Mouse (Mus musculus): ENCODE measurements around the gene Fosb.

Fosb gene

DNA sequence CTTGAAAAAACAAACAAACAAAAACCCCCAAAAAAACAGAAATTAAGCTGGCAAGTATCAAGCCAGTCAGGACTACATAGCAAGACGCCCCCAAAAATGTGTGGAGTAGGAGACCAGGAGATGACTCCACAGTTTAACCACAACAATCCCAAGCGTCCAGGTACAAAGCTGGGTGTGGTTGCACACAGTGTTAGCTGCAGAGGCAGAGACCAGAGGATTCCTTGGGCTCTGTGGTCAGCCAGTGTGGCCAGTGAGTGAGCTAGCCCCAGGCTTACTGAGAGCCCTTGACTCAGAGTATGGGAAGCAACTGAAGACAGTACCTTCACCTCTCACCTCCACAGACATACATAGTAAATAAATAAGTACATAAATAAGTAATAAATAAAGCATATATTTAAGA, 22.1 kb upstream of the Fosb start:
- peak; percentile 10 for DNase-seq (ENCODE audit: low read depth)

DNA sequence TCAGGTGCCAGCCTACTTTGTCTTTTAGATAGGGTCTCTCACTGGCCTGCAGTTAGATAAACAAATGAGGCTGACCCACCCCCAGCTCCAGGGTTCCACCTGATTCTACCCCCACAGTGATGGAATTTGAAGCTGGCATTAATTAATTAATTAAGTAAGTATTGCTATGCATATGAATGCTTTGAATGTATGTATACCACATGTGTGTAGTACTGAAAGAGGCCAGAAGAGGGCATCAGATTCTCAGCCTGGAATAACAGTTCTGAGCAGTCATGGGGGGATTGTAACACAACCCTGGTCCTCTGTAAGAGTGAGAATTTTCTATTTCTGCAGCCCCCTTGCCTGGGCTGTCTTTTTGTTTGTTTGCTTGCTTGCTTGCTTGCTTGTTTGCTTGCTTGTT, 18.6 kb upstream of the Fosb start:
- DNase-seq (ENCODE audit: low read depth): peak; percentile 41

DNA sequence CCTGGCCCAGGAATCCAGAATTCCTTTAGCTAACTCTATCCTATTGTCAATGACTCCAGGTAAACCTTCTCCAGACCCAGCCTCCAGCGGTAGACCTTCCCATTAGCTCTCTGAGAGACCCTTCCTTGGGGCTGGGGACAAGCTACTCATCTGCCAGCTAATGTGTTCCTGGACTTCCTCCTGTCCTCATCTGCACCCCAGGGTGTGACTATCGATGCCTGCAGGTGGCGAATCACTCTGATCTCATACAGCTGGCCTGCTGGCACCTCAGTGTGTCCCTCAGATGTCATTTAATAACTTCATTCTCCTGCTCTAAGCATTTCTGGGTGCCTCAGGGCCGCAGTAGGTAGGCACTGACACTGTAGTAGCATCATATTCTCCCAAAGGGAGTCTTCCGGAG, 17.9 kb upstream of the Fosb start:
- no peak for DNase-seq (ENCODE audit: low read depth)

DNA sequence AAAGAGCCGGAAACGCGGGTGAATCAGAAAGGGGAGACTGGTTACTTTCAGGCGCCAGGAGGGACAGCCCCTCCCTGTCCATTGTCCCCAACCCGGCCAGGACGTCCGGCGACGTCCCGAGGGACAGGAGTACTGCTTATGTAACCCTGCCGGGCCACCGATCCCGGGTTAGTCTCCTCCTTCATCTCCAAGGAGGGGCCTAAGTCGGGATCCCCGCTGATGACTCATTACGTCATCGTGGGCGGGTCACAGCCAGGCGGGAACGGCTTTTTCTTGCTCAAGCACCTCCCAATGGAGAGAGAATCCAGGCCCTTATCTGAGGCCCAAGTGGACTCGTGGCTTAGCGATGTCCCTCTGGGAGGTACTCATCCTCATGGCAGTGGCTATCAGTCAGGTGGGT, 17.3 kb upstream of the Fosb start:
- peak; percentile 94 for DNase-seq (ENCODE audit: low read depth)

DNA sequence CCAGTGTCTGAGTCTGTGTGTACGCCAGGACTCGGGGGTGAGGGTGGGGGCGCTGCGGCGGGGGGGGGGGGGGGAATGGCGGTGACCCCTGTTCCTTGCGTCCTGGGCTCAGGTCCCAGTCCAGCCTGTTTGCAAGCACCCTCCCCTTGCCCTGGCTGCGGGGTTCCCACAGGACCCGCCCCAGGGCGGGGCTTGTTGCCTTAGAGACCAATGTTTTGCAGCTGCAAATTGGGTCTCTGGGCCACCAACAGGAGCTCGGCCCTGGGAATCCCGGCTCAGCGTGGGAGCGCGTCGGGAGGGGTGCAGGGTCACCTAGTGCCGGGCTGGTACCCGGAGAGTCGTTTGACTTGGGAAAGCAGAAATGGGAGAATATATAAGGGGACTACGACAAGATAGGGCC, 16.5 kb upstream of the Fosb start:
- peak; percentile 81 for DNase-seq (ENCODE audit: low read depth)

DNA sequence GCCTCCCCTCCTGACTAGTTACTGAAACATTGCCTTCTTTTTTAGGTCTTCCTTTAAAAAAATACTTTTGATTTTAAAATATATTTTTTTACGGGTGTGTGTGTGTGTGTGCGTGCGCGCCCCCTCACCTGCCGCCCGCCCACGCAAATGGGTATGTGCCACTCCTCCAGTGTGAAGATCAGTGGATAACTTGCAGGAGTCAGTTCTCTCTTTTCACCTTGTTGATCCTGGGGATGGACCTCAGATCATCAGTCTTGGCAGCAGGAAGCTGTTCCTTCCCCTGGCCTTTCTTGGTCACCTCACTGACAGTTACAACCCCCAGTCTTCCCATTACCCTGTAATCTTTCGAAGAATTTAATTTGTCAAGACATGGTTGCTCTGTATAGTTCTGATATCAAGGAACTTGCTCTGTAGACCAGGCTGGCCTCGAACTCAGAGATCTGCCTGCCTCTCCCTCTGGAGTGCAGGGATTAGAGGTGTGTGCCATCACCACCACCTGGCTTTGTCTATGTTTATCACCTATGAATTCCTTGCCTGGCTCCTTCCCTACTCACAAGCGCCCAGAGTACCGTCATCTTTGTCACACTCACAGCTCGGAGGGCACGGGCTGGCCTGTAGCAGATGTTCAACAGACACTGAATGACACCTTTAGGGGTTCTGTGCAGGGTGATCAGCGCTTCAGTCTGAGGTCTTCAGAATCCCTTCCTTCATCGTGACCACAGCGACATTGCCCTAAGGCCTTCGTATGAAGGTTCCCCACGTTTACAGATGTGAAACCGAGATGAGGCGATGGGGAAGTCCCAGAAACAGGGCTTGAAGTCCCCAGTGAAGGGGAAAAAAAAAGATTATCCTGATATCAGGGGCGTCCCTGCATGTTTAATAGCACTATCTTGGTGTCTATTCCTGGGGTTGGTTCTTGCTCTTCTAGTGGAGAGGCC, 15.7 kb upstream of the Fosb start:
- DNase-seq (ENCODE audit: low read depth): no peak

DNA sequence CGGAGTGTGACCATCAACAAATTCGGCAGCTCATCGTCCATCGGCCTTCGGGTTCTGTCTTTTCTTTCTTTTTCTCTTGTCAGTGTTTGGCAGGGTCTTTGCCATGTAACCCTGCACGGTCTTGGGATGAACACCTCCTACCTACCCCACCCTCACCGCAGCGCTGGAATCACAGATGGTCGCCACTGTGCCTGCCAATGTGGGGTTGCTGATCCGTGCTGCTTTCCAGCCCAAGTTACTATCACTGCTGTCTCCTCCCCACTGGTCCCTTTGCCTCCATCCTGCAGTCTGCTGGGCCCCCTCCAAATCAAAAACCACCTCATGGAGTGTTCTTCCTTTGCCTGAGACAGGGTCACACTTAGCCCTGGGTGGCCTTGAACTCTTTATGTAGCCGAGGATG, 14.4 kb upstream of the Fosb start:
- DNase-seq (ENCODE audit: low read depth): no peak

DNA sequence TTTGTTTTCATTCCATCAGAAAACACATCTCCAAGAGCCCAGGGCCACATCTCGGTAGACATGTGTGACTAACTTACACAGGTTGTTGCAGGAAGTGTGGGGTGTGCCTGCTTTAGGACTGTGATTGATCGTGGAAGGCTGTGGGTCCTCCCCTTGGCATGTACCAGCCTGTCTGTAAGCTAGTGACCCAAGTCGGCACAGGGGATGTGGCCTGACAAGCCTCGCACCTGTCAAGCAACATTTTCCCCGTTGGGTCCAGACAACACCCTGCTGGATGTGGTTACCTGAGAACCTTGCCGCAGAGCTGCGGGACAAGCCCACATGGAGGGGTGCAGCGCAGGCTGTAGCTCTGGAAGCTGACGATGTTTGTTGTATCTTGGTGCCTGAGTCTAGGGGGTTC, 12.6 kb upstream of the Fosb start:
- no peak for DNase-seq (ENCODE audit: low read depth)

DNA sequence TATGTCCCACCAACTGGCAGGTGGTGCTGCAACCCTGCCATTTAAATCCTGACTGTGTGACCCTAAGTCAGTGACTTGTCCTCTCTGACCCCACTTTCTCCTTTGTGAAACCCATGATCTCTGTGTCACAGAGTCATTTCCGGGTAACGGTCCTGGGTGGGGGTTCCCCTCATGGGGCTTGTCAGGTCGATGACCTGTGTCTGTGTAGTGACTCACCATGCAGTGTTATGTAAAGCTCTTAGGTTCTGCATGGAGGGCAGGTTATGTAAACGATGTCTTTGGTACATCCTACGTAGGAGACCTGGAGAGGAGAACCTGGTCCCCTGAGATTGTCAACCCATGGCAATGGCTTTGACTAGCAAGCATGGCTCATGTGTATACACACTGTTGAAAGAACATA, 11.6 kb upstream of the Fosb start:
- no peak for DNase-seq (ENCODE audit: low read depth)

DNA sequence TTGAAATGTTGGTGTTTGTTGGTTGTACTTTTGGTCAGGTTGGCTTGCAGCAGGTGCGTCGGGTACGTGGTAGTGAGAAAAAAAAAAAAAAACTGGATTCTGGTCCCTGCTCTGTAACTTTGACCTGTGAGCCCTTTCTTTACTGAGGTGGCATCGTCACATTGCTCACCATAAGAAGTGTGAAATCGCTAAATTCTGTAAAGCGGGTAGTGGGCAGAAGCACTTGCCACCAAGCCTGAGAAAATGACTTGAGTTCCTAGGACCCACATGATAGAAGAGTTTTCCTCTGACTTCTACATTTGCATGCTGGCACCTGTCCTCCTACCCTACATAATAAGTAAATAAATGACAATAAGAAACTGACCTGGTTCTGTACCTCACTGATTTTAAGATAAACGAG, 10.8 kb upstream of the Fosb start:
- DNase-seq (ENCODE audit: low read depth): no peak

DNA sequence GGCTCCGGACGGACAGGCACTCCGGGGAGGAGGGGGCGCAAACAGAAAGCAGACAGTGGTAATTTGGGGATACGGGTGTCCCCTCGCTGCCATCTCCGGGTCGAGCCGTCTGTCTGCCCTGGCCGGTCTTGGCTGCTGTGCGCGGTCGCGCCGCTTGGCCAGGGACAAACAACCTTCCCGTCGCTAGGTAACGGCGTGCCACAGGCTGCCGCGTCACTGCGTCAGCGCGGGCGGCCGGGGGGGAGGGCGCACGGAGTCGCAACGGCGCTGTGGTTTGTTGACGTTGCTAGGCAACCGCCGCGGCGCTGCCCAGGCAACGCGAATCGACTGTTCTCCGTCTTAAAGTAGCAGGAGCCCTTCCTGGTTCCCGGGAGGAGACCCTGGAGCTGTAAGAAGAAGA, 10.1 kb upstream of the Fosb start:
- DNase-seq (ENCODE audit: low read depth): peak; percentile 98

DNA sequence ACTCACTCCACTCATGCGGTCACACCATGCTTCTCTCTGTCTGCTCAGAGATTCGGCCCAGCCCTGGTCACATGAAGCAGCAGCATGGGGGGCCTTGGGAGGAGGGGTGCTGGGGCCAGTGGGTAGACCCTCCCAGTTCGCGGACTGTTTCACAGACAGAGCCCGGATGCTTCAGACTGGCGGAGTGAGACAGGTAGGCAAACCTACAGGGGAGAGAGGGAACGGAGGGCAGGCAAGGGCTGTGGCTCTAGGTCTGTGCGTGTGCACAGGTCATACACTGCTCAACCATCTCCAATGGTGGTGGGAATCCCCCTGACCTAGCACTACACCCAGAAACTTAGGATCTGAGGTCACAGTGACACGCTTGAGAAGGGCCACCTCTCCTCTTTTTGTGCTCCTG, 9.6 kb upstream of the Fosb start:
- peak; percentile 11 for DNase-seq (ENCODE audit: low read depth)

DNA sequence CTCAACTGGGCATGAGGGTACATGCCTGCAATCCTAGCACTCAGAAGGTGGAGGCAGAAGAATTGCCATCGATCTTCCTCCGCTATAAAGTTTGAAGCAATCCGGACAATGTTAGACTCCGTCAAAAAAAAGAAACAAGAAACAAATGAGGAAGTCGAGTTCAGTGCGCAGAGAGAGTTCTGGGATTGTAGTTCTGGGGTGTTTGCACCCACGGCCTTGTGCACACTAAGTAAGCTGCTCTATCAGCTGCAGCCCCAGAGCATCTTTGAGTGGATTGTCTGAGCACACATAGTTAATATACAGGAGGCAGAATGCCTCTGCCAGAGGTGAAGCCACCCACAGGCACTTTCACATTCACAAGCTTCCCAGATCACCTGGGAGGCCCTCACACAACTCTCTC, 8.8 kb upstream of the Fosb start:
- no peak for DNase-seq (ENCODE audit: low read depth)

DNA sequence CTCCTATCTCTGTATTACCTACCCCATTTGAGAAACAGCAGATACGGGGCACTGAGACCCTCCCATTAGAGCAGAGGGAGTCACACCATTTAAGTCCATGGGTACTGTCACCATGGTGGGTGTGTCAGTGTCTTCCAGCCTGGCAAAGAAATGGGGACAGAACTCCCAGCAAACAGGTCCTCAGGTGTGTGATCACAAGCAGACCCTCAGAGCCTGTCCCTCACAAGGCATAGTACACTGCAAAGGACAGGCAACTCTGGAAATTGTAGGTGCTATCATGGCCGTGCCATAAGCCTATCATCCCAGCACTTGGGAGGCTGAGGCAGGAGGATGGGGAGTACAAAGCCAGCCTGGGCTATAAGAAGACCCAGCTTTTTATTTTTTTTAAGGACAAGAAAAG, 8.3 kb upstream of the Fosb start:
- no peak for DNase-seq (ENCODE audit: low read depth)

DNA sequence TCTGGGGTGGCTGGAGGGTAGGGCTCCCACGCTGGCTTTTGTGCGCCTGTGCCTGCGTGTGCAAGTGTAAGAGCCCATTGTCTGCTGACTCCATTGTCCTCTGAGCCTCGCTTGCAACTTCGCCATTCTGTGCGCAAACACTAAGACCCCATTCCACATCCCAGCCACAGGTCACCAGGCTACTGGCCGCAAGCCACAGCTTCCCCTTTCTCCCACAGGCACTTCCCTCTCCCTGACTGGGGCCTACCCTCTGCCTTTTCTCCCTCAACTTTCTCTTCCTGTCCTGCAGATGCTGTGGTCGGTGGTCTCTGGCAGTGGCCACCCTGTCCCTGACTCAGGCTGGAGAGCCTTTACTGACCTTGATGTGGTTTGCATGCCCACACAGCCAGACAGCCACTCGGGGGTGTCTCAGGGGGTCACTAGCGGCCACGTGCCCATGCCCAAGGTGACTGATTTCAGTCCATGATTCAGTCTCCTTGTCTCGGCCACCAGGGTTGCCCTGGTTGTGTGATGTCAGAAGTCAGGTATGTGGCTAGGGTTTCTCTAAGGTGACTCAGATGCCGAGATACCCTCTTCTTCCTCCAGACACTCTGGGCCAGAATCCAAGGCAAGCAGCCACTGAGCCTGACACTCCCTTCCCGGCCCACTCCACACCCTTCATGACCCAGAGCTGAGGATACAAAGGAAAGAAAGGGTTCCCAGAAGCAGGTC, 6.8 kb upstream of the Fosb start:
- DNase-seq (ENCODE audit: low read depth): peak; percentile 61

DNA sequence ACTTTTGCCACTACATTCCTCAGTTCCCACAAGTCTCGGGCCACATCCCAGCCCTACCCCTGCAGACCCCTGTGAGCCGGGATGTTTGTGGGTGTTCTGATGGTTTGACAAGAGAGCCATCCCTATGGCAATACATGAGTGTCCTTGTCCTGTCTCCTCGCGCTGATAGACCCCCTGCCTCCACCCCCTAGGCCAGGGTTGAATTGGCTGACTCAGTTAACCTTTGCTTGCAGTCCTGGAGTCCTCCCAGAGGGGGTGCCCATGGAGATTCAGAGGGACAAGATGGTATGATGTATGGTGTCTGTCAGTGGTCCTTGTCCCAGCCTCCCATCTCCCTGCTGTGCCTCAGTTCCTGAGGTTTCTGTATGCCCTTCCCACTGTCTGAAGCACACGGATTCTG, 4.2 kb upstream of the Fosb start:
- no peak for DNase-seq (ENCODE audit: low read depth)

DNA sequence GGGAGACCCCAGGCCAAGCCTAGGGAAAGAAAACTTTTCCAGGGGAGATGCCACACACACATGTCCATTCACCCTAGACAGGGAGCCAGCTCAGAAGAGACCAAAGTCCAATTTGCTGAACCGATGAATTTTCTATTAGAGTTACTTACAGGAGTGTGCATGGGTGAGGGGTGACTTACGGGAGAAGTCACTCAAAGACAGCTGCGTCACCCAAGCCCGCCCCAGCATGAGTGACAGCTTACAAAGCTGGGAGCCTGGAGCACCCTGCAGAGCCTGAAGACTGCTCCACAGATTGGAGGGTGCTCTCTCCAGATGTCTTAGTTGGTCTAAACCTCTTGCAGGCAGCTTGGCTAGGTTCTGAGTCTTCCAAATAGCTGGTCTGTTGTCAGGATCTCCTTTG, 2.1 kb upstream of the Fosb start:
- no peak for DNase-seq (ENCODE audit: low read depth)

DNA sequence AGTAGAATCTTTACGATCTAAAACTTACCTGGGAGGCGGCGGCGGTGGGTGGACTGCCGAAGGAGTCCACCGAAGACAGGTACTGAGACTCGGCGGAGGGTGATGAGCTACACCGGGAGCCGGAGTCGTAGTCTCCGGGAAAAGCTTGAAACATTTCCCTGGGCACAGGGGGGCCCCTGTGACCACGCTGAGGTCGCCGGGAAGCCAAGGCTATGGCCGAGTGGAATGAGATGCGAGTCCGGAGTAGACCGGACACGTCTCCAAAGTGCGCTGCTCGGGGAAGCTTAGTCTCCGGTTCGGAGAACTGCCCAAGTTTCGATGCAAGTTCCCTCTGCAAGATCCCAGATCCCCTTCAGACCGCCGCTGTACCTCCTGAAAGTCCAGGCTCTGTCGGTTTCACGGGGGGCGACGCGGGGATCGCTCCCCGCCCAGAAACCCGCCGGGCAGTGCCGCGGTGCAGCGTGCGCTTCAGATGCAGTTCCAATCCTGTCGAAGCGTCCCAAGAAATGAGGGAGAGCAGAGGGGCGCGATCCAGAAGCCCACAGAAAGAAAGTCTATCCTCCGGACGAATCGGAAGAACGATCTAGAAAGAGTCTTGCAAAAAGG, 470 bp downstream of the Fosb start:
- DNase-seq (ENCODE audit: low read depth): peak; percentile 7

DNA sequence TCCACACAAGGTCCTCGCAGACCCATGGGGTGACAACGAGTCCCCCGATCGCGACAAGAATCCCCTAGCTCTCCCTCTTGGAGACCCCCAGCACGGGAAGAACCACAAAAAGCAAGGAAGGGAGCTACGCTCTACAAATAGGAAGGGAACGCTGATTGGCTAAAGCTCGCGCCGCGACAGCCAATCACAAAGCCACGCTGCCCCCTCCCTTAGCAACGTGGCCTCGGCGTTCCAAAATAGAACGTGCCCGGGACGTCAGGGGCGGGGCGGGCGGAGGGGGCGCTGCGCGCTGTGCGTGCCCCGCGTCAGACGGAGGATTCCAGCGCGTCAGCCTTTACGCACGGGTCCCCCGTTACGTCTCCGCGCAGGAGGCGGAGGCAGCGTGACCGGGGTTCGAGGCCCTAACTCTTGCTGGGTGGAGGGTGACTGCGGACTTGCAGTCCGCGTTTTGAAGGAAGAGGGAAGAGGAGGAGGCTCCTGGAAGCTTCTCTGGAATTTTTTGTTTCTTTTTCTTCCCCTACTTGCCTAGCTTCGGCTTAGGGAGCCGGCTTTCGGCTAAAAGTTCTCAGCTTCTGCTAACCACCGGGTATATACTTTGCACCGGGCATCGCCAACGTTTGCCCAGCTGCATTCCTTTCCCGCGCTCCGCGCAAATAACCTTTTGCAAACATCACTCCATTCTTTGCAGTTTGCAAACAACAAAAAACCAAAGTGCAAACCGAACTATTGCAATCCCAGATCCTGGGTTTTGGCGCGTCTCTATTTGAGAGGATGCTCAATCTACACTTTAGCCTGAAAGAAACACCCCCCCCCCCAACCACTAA, 1.2 kb downstream of the Fosb start:
- peak; percentile 98 for DNase-seq (ENCODE audit: low read depth)

DNA sequence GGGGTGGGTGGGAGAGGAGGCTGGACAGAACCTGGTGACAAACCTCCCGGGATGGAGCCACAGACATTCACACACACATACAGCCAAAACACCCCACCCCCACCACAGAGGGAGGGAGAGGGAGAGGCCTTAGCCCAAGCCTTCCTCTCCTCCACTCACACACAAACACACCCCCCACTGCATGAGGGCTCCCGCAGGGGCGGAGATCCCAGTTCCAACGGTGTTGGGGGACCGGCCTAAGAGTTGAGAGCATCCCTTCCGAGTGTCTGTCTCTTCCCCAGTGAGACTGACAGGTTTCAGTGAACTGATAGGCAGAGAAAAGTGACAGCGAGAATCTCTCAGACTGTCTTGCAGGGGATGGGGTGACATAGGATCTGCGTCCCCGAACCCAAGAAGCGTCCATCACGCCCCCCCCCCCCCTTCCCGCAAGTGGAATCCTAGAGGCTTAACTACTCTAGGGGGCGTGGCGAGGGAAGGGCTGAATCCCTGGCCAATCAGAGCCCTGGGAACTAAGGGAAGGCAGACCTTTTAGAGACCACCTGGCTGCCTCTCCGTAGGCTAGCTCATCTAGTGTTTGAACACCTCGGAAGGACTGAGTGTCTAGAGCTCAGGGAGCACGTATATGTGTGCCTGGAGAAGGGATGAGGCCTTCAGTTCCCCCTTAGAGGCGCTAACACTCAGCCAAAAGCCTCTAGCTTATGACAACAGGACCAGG, 2.0 kb downstream of the Fosb start:
- peak; percentile 95 for DNase-seq (ENCODE audit: low read depth)

Data from NIH3T3 (cell line).